Mouse (Mus musculus) heart, adult 11 months (tissue): ENCODE measurements around the gene Gm26558.

Source experiments
- DNase-seq: peaks from one replicate; pipeline ENCODE4 v3.0.0; 2022

Gm26558 gene

GRCm38 (mm10) chr2:70647681-70648080 lies 14.2 kb downstream of the Gm26558 start:
- peak; percentile 48 for DNase-seq

- DNase-seq = peak; percentile 71
Observed at GRCm38 (mm10) chr2:70645266-70645780, 16.6 kb downstream of the Gm26558 start.

DNA sequence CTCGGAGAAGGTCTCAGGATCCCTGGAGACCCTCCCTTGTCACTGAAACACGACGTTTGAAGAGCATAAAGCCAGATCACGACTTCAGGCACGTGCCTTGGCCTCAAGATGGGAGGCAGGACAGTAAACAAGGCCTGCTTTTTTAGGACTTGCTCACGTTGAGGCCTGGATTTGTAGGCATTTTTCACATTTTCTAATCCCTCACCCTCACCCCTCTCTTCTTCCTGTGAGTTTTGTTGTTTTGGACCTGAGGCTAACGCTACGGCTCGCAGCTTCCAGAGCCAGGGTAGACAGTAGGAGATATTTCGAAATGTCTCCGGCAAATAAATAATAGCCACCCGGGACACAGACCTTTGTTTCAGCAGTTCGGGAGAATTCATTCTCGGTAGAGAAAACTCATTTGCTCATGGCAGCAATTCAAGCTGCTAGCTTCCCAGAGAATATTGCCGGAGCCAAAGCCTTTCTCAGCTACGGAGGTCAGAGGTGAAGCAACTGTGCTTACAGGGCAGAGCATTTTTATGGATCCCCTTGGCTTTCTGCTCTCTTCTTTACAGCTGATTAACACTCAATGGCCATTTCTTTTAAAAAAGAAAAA lies 18.8 kb downstream of the Gm26558 start:
- DNase-seq = peak; percentile 92

DNA sequence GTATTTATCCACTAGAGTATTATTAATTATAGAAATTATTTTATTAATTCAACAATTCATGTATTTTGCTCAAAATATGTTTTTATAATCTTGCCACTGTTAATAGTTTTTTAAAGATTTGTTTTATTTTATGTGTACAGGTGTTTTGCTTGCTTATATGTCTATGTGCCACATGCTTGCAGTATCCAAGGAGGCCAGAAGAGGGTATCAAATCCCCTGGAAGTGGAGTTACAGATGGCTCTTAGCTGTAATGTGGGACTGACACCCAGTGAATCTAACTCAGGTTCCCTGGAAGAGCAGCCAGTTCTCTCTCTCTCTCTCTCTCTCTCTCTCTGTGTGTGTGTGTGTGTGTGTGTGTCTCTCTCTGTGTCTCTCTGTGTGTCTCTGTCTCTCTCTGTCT lies 20.9 kb downstream of the Gm26558 start:
- no peak for DNase-seq

- peak; percentile 81 for DNase-seq
Observed at GRCm38 (mm10) chr2:70634028-70634690, 27.7 kb downstream of the Gm26558 start.

DNA sequence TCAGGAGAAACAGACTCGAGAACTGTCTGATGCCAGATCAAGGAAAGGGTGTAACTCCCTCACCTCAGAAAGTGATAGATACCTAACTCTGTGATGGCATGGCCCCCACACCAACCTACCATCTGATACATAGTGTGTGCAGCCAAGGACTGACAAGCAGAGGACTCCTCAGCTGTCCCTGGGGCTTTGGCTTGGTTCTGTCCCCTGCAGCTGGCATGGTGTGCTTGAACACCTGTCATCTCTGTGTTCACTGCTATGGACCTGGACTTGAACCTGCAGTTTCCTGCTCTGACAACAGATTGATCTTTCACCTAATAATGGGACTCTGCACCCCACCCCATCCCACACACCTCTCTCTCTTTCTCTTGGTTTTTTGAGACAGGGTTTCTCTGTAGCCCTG lies 29.5 kb downstream of the Gm26558 start:
- DNase-seq = peak; percentile 33

DNA sequence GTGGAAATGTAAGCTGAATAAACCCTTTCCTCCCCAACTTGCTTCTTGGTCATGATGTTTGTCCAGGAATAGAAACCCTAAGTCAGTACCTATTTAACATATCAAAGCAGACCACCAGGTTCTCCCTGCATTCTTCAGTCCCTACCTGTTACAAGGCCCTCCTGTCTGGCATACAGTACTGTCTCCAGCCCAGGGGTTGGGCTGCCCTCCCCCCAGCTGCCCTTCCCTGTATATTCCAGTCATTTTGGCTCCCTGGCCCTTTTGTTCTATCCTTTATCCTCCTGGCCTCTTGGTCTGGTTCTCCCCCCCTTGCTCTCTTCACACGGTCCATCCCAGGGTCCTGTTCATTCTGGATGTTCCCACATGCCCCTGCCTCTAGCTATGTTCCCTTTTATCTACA lies 30.6 kb downstream of the Gm26558 start:
- peak; percentile 68 for DNase-seq

DNA sequence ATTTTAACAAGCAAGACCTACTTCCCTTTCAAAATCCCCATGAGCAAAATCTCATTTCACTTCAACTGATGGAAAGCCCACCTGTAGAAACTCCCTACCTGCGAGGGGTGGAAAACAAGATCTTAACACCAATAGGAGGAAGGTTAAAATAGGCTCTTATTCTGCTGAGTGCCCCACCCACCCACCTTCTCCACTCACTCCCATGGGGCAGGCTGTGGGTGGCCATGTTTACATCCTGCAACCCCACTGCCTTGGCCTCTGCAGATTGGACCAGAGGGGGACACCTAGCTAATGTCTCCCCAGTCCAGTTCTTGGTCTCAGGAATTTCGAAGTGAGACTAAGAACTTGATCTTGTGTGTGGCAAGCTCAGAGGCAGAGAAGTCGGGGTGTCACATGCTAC lies 32.0 kb downstream of the Gm26558 start:
- DNase-seq = peak; percentile 87

DNA sequence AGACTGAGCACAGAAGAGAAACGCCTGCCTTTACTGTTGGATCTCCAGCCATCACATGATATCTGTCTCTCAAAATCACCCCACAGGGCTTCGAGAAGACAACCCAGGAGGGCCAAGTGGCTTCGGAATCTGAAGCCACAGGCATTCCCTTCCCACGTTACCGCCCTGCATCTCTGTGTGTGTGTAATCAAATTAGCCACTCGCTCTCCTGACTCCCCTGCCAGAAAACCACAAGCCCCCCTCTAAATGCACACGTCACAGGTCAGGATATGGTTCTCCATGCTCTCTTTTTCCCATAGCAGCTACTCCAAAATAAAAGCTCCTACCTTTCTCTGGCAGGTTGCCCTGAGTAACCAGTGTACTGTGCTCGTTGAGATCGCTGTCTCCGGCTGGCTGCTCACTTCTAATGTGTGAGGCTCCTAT lies 32.6 kb downstream of the Gm26558 start:
- peak; percentile 76 for DNase-seq

- peak; percentile 88 for DNase-seq
Observed at GRCm38 (mm10) chr2:70628397-70628796, 33.5 kb downstream of the Gm26558 start.

GRCm38 (mm10) chr2:70625761-70626160 lies 36.1 kb downstream of the Gm26558 start:
- peak; percentile 77 for DNase-seq

DNA sequence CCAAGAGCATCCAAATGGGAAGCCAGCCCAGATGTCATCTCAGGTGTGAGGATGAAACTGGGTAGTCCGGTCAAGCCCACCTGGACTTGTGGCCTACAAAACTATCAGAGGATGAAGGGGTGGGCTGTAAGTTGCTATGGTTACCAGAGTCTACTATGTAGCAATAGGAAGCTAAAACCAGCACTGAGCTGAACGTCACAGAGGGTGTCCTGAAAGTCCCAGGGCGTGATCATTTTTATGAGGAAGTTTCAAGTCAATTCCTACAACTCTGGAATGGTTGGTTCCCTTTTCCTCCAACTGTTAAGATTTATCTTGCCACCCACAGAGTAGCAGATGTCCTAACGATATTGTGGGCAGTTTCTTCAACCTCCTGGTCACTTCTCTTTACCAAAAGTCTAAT lies 39.7 kb downstream of the Gm26558 start:
- DNase-seq = peak; percentile 71

GRCm38 (mm10) chr2:70620225-70620624 lies 41.7 kb downstream of the Gm26558 start:
- DNase-seq = peak; percentile 66

- peak; percentile 76 for DNase-seq
Observed at GRCm38 (mm10) chr2:70619232-70619835, 42.6 kb downstream of the Gm26558 start.

DNA sequence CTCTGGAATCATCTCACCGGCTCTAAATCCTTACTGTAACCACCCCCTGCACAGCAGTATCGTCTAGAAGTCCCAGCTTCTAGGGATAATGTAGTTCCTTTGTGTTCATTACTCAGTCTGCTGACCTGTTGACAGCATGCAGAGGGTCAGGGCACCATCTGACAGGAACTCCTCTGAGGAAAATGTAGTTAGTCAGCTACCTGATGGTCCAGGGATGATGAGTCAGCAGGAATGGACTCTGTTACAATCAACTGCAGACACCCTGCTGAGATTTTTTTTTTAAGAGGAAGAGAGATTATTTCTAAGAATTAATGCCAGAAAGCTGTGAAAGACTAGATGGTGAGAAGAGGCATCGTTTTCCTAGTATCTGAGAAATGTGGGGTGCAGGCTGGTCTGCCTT lies 45.3 kb downstream of the Gm26558 start:
- peak; percentile 28 for DNase-seq

GRCm38 (mm10) chr2:70616076-70616475 lies 45.8 kb downstream of the Gm26558 start:
- no peak for DNase-seq

- peak; percentile 88 for DNase-seq
Observed at GRCm38 (mm10) chr2:70614745-70615351, 47.1 kb downstream of the Gm26558 start.
